Mouse (Mus musculus) lung, adult 2 months (tissue): ENCODE results near the gene Osbpl5. TPM values are rescaled to one million over a fixed set of nuclear protein-coding genes. Genes with fewer than 3 reads are reported as not detected.

ENCODE experiments used
- DNase-seq: peaks from one replicate; pipeline ENCODE4 v3.0.0; 2022
- H3K4me1 ChIP-seq: fragments of 200-500 bp; 2 replicates; pipeline ENCODE4 v1.6.1; 2011; ENCODE audit warnings: low read length; ENCODE audit not compliant: control insufficient read depth, insufficient read depth
- H3K4me3 ChIP-seq: fragments of 200-500 bp; replicated peaks from 2 replicates; pipeline ENCODE3; 2011; ENCODE audit warnings: low read depth, mild to moderate bottlenecking, control low read depth, low read length; ENCODE audit errors: extremely low read depth
- CTCF ChIP-seq: fragments of 200-500 bp; IDR thresholded peaks from 2 replicates; pipeline ENCODE4 v1.5.1; 2011; ENCODE audit warnings: mild to moderate bottlenecking, low read length, control low read depth; ENCODE audit not compliant: insufficient read depth
- POLR2A ChIP-seq: fragments of 200-500 bp; IDR thresholded peaks from 2 replicates; pipeline ENCODE4 v1.6.1; 2011; ENCODE audit warnings: low read depth, mild to moderate bottlenecking, control low read depth, low read length, borderline replicate concordance; ENCODE audit errors: extremely low read depth
- WGBS: fragments of 180-500 bp; shearing (Covaris S2); methylation state at CpG from one replicate; pipeline ENCODE4 v1.1.7; 2018; 5-methylcytosine and 5-hydroxymethylcytosine counted together
- polyA plus RNA-seq: library from polyadenylated mRNA; depleted of rRNA; stranded (reverse); fragments of >200 nt; gene quantifications from 2 replicates; pipeline ENCODE4 v1.2.3, GENCODE M21; 2012

Gene Osbpl5
- polyA plus RNA-seq, 1 experiment = 125 TPM

- H3K4me3 ChIP-seq = peak overlapping the region; percentile 59
- WGBS = 27% methylated on average over 6 of the region's 6 CpGs
- H3K4me1 ChIP-seq = peaks cover 8% of the 10 kb centered on the region; the same call in 1 of the 2 replicates
- no peak for TF ChIP-seq CTCF
- TF ChIP-seq POLR2A = no peak
- no peak for DNase-seq
Measured at GRCm38 (mm10) chr7:143783378-143783995, 26.7 kb upstream of the Osbpl5 start.

GRCm38 (mm10) chr7:143777375-143777774, 20.6 kb upstream of the Osbpl5 start:
- DNase-seq = no peak
- H3K4me1 ChIP-seq = no peaks in the 10 kb centered on the region
- no peak for TF ChIP-seq POLR2A
- TF ChIP-seq CTCF = no peak
- no peak overlapping the region for H3K4me3 ChIP-seq
- WGBS = 46% methylated on average over 2 of the region's 2 CpGs

- TF ChIP-seq POLR2A = no peak
- no peak for TF ChIP-seq CTCF
- Histone ChIP-seq H3K4me1 (no peaks in the 10 kb centered on the region), H3K4me3 (no peak overlapping the region)
- DNase-seq = no peak
- 48% methylated on average over 3 of the region's 3 CpGs for WGBS
Measured at GRCm38 (mm10) chr7:143776137-143776536, 19.4 kb upstream of the Osbpl5 start.

- TF ChIP-seq CTCF = no peak
- TF ChIP-seq POLR2A = no peak
- WGBS = 21% methylated on average over 1 of the region's 1 CpGs
Measured at GRCm38 (mm10) chr7:143769461-143769860, 12.7 kb upstream of the Osbpl5 start.

GRCm38 (mm10) chr7:143768267-143768666, 11.5 kb upstream of the Osbpl5 start:
- 54% methylated on average over 6 of the region's 6 CpGs for WGBS
- TF ChIP-seq POLR2A (no peak), CTCF (no peak)
- no peak for DNase-seq

More at GRCm38 (mm10) chr7:143769461-143769860, 12.7 kb upstream of the Osbpl5 start:
- Histone ChIP-seq H3K4me3 (no peak overlapping the region), H3K4me1 (0 out of 2 replicates have a peak, but pooled peaks cover 2% of the 10 kb centered on the region)
- no peak for DNase-seq

GRCm38 (mm10) chr7:143766893-143767292, 10.1 kb upstream of the Osbpl5 start, which contains the start of gene Mrgprg:
Gene Mrgprg (minus strand): TSS chr7:143766993.
- Histone ChIP-seq H3K4me1 (0 out of 2 replicates have a peak, but pooled peaks cover 2% of the 10 kb centered on the region), H3K4me3 (no peak within 1 kb of the TSS)
- TF ChIP-seq POLR2A = no peak
- TF ChIP-seq CTCF = no peak
- DNase-seq = no peak
- WGBS = 48% methylated on average over 6 of the region's 6 CpGs

More at GRCm38 (mm10) chr7:143768267-143768666, 11.5 kb upstream of the Osbpl5 start:
- Histone ChIP-seq H3K4me3 (no peak overlapping the region), H3K4me1 (0 out of 2 replicates have a peak, but pooled peaks cover 2% of the 10 kb centered on the region)

GRCm38 (mm10) chr7:143764876-143765530, 8.2 kb upstream of the Osbpl5 start:
- TF ChIP-seq POLR2A = no peak
- no peak for DNase-seq
- 0 out of 2 replicates have a peak, but pooled peaks cover 2% of the 10 kb centered on the region for H3K4me1 ChIP-seq
- no peak overlapping the region for H3K4me3 ChIP-seq
- WGBS = 58% methylated on average over 19 of the region's 19 CpGs

GRCm38 (mm10) chr7:143763794-143764193, 7.0 kb upstream of the Osbpl5 start:
- TF ChIP-seq CTCF (peak; percentile 52), POLR2A (no peak)
- no peak overlapping the region for H3K4me3 ChIP-seq
- no peak for DNase-seq
- WGBS = 8% methylated on average over 3 of the region's 3 CpGs
- no peaks in the 10 kb centered on the region for H3K4me1 ChIP-seq

- no peak for TF ChIP-seq POLR2A
- TF ChIP-seq CTCF = no peak
- no peaks in the 10 kb centered on the region for H3K4me1 ChIP-seq
- H3K4me3 ChIP-seq = no peak overlapping the region
- WGBS = 62% methylated on average over 3 of the region's 3 CpGs
- no peak for DNase-seq
Measured at GRCm38 (mm10) chr7:143758956-143759355, 2.2 kb upstream of the Osbpl5 start.

- no peaks in the 10 kb centered on the region for H3K4me1 ChIP-seq
- TF ChIP-seq CTCF (no peak), POLR2A (no peak)
- WGBS = 59% methylated on average over 3 of the region's 3 CpGs
- no peak overlapping the region for H3K4me3 ChIP-seq
- DNase-seq = no peak
Measured at GRCm38 (mm10) chr7:143757696-143758095, 911 bp upstream of the Osbpl5 start.
